Mouse (Mus musculus): ENCODE measurements around the gene Parvb.

The Parvb gene

DNA sequence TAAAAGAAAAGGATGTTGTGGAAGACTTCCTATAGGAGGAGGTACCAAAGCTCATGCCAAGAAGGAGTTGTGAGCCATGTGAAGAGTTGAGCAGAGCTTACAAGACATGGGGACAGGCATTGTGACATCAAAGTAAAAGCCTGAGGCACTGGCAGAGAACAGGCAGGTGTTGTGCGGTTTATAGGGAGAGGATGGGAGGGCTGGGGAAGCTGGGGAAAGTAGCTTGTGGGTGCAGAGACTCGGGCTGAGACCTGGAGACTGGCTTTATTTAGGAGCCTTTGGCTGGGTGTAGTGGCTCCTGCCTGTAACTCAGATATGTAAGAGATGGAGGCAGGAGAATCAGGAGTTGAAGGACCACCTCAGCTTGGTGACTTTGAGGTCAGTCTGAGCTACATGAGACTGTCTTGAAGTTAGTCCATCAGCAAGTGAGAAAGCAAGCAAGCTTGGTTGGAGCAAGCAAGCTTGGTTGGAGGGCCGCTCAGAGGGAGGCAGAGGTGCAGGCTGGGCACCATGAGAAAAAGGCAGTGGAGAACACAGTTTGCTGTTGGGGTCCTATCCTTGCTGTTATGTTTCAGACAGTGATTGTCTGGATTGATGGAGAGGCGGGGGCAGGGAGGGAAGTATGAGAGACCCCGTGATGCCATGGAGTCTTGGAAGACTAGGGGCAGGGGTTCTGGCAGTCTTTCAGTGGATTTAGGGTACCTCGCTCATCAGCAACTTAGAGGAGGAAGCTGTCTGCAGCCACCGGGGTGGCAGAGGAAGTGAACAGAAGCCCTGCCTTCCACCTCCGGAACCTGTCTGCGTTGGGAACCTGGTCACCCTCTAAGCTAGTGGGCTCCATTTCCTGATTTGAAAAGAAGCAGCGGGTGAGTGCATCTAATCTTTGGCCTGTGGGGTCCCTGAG lies 92.4 kb downstream of the Parvb start, which contains the start of gene Parvg:
TSS of gene Parvg (plus strand) at position 61 of the 904 bp plus-strand sequence.
- no peak for DNase-seq (ENCODE audit: low read depth, low spot score)

DNA sequence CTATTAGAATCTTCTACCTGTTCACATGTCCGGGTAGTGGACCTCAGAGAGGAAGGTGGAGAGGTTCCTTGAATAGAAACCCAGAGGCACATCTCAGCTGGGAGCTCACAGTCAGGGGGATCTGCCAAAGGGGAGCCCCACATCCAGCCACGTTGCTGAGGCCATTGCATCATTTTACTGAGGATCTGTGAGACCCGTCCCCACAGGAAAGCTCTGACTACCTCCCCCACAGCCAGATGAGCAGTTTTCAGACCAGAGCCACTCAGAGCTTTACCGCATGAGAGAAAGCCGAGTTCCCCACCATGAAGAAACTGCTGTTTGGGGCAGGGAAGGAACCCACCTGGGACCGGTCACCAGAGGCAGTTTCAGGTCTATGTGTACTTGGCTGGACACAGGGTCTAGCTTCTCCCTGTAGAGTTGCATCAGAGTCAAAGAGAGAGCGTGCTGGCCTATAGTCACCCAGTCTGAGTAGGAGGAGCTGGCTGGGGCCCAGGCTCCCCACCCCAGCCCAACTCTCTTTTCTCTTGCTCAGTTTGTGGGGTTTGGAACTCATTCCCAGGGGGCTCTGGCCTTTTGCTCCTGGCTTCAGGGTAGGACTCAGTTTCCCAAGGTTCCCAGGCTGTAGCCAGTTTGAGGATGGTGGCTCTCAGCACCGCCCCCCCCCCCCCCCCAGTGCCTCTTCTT lies 93.2 kb downstream of the Parvb start:
- no peak for DNase-seq (ENCODE audit: low read depth, low spot score)

DNA sequence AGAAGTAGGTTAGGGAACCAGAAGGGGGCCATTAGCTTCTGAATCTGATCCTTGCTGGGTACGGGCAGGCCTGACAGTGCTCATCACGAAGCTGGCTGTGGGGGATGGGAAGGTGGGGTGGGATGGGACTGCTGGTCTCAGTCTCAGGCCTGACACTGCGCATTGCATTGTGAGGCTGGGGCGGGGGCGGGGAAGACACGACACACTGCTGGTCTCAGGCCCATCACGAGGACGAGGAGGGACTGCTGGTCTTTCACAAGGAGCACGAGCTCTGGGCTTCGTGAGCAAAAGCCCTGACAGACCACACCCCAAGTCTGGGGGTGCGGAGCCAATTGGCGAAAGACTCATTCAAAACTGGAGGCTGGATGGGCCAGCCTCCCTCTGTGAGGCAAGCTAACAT lies 93.9 kb downstream of the Parvb start:
- DNase-seq (ENCODE audit: low read depth, low spot score) = no peak

DNA sequence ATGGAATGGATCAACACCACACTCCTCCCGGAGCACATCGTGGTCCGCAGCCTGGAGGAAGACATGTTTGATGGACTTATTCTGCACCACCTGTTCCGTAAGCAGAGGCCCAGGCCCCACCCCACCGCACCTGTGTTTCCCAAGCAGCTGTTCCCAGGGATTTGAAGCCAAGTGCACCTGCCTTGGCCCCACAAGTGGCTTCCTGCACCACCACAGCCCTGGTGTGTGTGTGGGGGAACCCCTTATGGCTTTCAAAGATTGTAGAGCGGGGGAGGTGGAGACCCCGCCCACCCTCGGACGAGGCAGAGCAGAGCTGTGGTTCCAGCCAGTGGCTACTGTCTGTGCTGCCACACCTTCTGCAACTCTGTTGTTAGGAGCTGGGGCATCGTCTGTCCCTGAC lies 97.0 kb downstream of the Parvb start:
- no peak for DNase-seq (ENCODE audit: low read depth, low spot score)

DNA sequence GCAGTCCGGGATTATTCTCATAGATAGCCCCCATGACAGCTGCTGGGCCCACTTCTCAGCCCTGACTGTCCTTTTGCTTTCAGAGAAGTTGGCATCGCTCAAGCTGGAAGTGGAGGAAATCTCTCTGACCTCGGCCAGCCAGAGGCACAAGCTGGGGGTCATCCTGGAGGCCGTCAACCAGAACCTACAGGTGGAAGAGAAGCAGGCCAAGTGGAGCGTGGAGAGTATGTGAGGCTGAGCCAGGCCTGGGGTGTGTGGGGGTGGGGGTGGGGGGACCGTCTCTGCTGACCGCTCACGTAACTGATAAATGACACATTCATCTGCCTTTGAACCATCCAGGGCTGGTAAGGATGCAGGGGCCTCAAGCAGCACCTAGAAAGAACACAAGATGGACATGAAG lies 98.1 kb downstream of the Parvb start:
- no peak for DNase-seq (ENCODE audit: low read depth, low spot score)

DNA sequence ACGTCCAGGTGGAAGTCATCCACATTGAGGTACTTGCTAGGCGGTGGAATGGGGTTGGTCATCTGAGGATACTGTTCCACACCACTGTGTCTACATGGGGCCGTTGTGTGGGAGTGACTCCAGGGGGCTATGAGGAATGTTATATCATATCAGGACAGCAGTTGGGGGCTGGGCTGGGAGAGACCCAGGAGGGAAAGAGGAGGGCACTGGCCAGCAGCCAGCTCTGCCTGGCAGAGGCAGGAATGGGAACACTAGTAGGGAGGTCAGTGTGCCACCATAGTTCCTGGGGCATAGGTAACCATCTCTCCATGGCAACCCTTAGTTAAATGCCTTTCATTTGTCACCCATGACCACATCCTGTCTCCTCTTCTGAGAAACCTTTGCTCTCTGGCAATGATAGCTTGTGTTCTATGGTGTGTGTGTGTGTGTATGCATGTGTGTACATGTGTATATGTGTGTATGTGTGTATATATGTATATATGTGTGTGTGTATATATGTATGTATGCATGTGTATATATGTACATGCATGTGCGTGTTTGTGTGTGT lies 99.3 kb downstream of the Parvb start:
- no peak for DNase-seq (ENCODE audit: low read depth, low spot score)

DNA sequence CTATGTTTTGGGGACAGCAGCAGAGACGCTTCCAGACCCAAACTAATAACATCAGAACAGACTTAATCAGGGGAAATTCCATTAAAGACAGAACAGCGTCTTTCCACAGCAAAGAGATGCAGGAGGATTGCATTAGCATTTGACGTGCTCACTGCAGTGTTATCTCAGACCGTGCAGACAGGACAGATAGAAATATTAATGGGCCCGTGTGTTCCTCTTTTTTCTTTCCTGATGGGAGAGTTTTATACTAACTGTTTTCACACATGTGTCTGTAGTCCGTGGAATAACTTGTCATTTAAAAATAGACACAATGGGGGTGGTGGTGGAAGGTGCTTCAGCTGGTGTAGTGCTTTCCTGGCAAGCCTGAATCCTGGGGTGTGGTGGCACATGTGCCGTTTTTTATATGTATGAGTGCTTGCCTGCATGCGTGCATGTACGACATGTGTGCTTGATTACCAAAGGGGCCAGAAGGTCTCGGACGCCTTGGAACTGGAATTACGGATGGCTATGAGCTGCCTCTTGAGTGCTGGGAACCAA lies 104.5 kb downstream of the Parvb start:
- DNase-seq (ENCODE audit: low read depth, low spot score) = no peak

DNA sequence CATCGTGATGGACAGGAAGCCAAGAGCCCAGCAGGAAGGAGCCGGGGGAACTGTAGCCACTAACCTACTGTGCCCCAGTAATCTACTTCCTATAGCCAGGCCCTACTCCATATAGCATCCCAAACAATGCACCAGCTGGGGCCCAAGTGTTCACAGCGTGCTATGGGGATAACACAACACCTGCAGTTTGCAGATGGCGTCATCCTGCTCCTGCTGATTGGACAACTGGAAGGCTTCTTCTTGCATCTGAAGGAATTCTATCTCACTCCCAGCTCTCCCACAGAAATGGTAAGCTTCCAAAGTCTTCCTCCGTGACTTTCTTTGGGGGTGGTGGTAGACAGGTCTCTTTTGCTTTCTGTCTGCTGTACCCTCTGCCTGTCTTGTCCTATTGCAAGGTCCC lies 105.8 kb downstream of the Parvb start:
- no peak for DNase-seq (ENCODE audit: low read depth, low spot score)

DNA sequence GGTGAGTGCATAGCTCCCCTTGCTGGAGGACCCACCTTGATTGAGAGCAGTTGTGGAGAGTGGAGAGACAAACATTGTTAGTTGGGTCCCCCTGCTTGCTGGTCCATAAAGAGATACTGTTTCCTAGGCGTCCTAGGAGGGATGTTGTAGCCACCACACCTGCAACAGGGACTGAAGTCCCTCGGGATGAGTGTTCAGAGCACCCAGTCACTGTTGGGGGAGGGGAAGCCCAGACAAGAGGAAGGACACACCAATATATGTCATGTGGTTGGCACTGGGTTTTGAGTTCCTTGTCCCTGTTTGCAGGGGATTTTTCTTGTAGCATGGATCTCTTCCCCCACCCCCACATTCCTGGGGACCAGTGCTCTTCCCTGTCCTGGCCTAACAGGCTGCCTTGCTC lies 109.1 kb downstream of the Parvb start:
- DNase-seq (ENCODE audit: low read depth, low spot score) = no peak

DNA sequence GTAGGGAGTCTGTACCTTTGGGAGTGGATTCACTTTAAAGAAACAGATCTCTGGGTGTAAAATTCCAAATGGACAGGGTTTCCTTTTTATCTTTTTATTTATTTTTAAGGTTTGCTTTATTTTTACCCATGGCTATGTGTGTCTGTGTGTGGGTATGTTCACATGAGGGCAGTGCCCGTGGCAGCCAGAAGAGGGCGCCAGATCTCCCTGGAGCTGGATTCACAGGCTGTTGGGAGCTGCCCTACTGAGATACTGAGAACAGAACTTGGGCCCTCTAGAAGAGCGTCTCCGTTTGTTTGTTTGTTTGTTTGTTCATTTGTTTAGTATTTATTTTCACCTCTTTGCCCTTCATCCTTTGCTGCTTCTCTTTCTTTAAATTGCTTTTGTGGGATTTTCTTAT lies 116.9 kb downstream of the Parvb start:
- no peak for DNase-seq (ENCODE audit: low read depth, low spot score)

DNA sequence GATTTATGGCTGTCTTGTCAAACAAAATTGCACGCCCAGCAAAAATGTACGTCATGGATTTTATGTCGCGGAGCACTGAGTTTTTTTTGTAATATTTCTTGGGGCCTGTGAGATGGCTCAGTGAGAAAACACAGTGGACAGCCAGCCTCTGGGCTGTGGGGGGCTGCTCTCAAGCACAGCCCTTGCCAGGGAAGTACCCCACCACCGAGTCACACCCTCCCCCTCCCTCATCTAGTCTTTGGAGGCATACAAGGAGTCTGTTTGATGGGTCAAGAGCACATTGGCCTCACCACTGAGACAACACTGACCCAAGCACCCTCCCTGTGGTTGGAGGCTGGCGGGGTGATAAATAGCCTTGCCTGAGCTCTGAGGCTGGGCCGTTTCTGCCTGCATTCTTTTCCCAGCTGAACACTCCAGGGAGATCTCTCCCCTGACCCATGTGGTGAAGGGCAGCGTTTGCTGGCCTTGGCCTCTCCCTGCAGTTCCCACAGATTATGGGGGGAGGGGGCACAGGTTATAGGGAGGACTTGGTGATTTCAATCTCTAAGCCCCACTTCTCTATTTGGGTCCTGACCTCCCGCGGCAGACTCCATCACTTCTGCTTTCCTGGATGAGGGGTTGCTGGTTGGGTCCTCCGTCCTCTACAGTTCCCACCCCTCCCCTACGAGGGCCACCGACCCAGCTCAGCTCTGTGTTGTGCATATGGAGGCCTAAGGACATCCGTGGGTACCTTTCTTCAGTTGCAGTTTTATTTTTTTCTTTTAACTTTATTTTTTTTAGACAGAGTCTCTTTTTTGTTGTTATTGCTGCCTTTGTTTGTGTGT lies 118.3 kb downstream of the Parvb start:
- DNase-seq (ENCODE audit: low read depth, low spot score) = no peak

DNA sequence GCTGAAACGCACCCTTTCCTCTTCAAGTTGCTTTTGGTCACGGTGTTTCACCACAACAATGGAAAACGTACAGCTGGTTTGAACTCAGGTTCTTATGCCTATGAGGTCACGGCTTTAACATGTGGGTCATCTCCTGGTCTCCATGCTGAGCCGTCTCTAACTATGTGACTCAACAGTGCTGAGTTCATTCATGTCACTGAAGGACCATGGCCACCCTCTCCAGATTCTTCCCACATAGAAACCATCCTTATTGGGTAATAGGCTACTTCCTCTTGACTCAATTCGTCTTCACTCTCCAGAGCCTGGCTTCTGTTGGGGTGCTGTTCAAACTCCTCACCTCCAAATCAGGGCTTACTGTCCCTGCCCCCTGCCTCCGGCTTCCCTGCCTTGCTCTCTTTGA lies 119.5 kb downstream of the Parvb start:
- DNase-seq (ENCODE audit: low read depth, low spot score) = no peak

DNA sequence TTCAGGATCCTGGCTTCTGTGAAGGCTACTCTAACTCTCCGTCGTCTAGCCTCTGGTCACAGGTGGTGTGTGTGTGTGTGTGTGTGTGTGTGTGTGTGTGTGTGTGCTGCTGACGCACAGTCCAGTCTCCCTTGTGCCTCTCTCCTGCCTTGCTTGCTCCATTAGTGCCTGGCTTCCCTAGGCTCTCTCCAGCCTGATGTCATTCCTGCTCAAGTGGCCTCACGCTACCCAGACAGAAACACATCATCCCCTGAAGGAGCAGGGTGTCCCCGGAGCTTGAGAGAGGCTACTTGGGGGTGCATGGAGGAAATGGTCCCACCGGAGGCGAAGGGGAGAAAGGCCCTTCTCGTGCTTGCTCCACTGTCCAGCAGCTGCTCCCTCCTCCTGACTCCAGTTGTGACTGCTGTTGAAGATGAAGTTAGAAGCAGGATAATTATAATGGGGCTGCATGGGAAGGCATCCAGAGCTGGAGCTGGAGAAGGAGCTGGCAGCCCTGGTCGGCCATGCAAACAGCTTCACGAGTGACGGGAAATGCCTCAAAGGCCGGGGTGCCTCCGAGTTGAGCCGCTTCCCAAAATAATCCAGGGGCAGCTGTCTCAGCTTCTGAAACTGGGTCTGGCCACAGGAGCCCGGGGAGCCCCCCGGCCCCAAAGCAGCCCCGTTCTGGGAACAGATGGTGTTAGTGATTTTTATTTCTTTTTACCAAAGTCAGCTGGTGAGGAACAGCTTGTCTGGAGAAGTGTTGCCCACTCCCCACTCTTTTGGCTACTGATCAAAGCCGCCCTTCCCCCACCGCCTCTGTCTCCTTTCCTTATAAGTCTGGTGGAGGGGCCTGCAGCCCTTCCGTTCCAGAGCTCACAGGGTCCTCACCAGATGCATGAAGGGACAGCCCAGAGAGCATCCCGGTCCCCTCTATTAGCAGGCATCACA lies 120.3 kb downstream of the Parvb start:
- no peak for DNase-seq (ENCODE audit: low read depth, low spot score)

DNA sequence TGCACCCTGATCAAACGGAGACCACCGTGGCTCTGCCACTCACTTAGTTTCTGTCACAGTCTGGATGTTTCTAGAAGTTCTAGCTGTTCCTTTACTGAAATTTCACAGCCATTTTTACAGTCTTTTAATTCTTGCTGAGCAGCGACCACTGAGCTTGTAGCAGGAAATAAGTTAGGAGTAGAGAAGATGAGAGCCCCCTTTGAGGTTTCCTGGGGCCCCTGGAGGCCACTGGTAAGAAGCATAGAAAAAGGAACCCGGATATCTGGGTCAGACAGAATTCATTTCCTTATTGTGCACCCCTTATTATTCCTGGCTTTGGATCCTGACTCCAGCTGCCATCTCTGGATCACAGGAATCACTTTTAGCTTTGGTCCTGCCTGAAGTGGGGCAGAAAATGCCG lies 123.2 kb downstream of the Parvb start:
- DNase-seq (ENCODE audit: low read depth, low spot score) = no peak

DNA sequence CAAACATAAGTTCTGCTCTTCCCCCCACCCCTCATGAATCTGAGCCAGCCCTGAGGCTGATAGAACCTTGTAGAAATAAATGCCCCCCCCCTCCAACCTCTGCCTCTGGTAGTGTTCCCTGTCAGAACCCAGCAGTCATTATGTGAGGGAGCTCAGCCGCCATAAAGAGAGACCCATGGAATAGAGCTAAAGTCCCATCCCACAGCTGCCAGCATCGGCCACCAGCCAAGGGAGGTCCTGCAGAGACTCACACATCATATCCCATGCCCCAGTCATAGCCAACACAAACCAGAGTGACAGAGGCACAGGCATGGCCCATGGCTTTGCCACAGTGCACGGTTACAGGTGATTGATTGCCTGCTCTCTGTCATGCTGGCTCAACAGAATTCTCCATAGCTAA lies 132.9 kb downstream of the Parvb start:
- DNase-seq (ENCODE audit: low read depth, low spot score) = no peak
